Mouse (Mus musculus): ENCODE measurements at regions not wholly inside any gene's neighbourhood (a gene's known extent, or its start where the extent isn't known, plus 50 kb on each side); places are given as distances from the start of the nearest gene placed in this dataset.
A peak's percentile ranks its signal among the peaks of the same experiment; 100 is the strongest.

GRCm38 (mm10) chr2:45774416-45774815, 657.2 kb upstream of the Zeb2 start:
- DNase-seq (ENCODE audit: low spot score in 2 of 2), result no peak

DNA sequence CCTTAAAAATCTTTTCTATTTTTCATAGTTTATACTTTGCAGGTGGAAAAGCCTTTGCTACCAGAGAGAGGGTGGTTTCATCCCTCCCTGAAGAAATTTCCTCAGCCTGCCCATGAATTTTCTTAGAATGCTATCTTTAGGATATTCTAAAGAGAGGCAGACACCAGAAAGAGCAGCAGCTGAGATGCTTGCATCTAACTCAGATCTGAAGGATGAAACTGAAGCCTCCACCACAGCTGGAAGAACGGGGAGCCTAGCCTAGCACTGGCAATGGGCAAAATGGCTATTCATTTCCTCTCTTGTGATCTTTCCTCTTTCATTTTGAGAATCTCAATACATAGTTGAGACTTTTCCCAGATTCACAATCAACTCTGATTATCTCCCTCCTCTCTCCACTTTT, 640.0 kb upstream of the Zeb2 start:
- DNase-seq (ENCODE audit: low spot score in 2 of 2), result no peak

DNA sequence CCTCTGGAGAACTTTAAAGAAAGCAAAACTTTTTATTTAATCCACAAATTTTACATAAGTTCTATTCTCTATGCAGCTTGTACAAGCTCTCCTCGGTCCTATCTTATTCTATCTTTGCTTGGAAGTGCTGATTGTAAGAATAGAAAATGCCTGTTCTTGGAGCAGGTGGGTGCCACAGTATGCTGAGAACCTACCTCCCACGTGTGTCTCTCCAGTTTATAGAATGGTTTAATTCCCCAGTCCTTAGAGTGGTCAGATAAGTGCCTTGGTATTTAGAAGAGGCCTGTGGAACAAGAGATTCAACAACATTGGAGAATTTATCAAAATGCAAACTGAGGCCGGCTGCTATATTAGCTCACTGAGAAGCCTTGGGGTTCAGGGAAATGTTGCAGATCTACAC, 639.2 kb upstream of the Zeb2 start:
- DNase-seq (ENCODE audit: low spot score in 2 of 2), result no peak

DNA sequence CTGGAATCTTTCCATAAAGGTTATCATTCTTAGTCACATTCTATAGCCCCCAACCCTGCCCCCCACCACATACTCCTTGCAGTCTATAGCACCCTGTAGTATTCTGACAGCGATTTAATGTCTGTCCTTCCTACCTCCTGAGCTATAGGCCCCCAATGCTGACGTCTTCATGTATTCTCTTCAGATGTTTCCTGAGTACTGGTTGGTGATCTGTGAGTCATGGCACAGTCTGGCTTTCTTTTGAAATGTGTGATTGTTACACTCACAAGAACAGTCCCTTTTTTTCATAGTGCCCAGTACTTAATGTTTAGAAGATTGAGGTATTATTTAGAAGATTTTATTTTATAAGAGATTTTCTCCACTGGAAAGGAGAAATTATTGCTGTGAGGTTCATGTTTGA, 634.6 kb upstream of the Zeb2 start:
- no peak for DNase-seq (ENCODE audit: low spot score in 2 of 2)

GRCm38 (mm10) chr2:45749379-45749778, 632.2 kb upstream of the Zeb2 start:
- DNase-seq (ENCODE audit: low spot score in 2 of 2), result no peak

- DNase-seq (ENCODE audit: low spot score in 2 of 2), result peak; percentile 8 to 30
These were observed 630.4 kb upstream of the Zeb2 start for GRCm38 (mm10) chr2:45747263-45748236.

DNA sequence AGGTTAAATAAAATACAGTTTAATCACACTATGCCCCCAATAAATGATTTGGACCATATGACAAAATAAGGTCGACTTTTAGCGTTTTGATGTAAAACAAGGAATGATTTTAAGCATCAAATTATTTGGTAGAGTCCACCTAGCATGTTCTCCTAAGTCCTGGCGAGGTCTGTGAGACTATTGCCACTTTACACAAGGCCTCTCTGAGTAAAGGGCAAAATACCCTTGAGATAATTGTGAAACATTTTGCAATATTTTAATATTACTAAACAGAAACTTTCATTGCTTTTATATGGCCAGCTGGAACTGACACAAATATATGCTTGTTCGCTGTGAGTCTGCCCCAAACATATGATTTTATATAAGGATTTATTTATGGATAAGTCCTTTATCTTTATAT, 629.4 kb upstream of the Zeb2 start:
- DNase-seq (ENCODE audit: low spot score in 2 of 2), result no peak

DNA sequence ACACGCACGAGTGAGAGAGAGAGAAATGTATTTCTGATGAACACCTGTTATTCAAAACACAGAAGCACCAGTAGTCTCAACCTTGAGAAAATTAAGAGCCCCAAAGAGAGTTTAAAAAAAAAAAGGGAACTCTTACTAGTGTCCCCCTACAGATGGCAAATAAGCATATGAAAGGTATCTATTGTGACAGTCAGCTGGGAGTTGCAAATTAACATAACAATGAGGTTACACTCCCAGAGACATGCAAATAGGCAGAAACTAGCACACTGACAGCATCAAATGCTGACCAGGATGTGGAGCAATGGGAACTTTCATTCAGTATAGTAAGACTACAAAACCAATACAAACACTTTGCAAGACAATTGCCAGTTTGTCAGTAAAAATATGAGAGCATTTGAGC, 619.1 kb upstream of the Zeb2 start:
- DNase-seq (ENCODE audit: low spot score in 2 of 2), result no peak

DNA sequence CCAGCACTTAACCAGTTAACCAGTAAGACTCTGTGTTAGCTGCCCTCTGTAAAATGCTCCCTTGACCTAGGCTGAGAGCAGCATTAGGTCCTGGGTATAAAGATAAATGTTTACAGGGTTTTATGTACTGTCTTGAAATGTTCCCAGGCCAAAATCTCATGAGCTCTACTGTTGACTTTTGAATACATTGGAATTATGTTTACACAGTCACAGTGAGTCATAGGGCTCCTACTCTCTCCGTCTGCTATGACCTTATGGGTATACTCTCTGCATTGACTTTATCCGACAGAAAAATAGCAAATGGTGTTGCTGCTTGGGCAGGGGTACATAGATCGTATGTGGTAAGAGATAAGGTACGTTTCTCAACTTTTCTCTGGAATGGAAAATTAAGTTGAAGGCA, 596.8 kb upstream of the Zeb2 start:
- no peak for DNase-seq (ENCODE audit: low spot score in 2 of 2)

DNA sequence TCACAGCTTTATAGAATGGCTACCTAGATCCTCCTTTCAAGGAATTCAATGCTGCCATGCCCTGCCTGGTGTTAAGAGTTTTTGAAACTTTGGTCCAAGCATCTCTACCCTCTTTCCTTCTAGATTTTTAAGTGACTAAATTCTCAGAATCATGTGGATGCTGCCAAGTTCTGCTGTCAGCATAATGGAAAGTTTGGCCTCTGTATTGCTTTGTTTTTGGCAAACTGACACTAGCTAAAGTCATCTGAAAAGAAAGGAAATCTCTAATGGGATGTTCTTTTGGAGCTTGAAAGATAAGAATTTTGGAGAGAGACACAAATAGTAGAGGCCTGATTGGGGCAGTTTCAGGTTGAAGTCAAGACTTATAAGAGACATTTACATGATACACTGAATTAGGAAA, 589.8 kb upstream of the Zeb2 start:
- DNase-seq (ENCODE audit: low spot score in 2 of 2), result no peak

DNA sequence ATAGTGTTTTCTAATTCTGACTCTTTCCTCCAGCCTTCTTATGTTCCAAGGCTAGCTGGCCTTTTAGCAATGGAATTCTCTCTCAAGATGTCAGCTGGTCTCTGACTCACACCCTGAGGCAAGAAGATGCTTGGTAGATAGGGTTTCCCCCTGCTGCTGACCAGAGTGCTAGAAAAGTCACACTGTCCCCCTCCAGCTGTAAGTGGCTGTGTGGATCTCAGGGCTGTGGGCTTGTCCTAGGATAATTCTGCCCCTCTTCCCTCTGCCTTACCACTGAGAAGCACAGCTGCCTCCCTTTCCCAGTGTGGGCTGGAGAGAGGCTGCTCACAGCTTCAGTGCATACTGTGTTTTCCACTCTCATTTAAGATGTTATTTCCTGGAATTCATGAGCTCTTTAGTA, 585.3 kb upstream of the Zeb2 start:
- DNase-seq (ENCODE audit: low spot score in 2 of 2), result no peak

GRCm38 (mm10) chr2:45700578-45700977, 583.4 kb upstream of the Zeb2 start:
- no peak for DNase-seq (ENCODE audit: low spot score in 2 of 2)

GRCm38 (mm10) chr2:45693291-45694020, 576.3 kb upstream of the Zeb2 start:
- DNase-seq (ENCODE audit: low spot score in 2 of 2), result peak in 1 of 2 experiments; percentile 4

DNA sequence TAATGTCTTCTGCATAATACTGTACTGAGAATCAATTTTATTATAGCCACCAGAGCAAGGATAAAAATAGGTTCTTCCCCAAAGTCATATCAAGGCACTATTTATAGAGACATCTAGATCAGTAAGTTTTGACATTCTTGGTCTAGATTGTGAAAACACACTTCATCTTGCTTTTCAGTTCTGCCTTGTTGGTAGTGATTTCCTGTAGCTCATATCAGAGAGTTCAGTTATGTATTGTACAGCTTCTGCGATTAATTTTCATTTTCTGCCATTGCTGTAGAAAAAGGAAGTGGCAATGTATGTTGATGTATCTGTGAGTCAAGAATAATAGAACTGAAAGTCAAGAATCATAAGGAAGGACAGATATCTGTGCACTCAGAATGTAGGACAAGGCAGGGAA, 575.6 kb upstream of the Zeb2 start:
- DNase-seq (ENCODE audit: low spot score in 2 of 2), result no peak

- DNase-seq (ENCODE audit: low spot score in 2 of 2), result no peak
These were observed 571.8 kb upstream of the Zeb2 start for GRCm38 (mm10) chr2:45688996-45689395.

DNA sequence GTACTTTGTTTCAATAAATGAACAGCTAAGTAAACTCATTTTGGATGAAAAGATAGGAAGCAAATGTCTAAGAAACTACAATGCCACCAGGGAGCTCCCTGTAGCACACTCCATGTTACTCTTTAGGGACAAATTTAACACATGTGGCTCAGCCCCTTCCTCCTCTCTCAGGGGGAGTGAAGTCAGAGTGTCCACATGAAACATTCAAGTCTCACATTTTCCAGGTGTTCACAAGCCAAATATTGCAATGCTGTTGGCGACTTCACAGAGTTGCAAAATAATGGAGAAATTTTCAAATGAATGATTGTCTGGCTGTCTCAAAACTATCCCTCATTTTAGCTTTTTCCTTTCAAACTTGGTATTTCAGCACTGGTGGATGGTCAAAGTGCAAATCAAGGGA, 564.1 kb upstream of the Zeb2 start:
- DNase-seq (ENCODE audit: low spot score in 2 of 2), result peak in 1 of 2 experiments; percentile 21

DNA sequence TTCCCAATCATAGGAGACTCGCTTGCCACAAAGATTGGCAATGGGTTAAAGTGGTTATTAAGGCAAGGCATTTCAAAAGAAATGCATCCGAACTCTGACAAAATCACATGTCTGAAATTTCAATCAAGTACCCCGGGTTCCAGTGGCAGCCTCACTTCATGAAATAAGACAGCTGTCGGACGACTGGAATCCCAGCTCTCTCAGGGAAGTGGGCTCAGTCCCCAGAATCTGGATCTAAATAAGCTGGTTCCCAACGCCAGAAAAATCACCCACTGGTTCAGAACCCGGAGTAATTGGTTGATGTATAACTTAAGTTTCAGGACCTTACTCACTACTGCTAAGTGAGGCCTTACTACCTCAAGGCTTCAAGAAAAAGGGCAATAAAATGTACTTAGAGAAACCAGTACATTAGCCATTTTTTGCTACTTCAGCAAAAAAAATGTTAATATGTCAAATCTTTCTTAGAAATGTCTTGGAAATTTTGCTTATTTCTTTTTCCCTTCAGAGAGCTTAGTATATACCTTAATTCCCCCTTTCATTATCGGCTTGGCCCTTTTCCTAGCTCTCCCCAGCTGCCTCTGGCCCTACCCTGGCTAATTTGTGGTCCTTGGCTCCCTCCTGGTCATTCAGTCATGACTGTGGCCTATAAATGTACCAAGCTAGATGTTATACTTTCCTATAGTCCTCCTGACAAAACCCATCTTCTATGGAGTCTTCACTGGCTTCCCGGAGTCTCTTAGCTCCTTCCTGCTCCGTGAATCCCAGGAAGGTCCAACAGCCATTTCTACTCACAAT, 562.1 kb upstream of the Zeb2 start:
- DNase-seq (ENCODE audit: low spot score in 2 of 2), result no peak

DNA sequence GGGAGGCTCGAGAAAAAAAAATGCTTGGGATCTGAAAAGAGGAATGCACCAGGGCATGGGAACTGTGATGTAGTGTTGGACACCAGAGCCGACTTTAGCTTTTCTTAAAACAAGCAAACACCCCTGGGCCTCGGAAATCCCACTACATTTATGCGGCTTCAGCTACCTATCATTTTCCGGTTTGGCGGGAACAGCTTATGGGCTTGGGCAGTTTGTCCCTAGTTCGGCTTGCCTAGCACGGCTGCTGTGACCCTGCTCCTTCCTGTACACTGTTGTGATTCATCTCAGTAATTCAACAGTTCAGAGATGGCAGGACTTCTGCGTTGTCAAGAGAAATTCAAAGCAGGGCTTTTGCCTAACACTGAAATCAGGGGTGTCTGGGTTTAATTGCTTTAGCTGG, 561.5 kb upstream of the Zeb2 start:
- no peak for DNase-seq (ENCODE audit: low spot score in 2 of 2)

GRCm38 (mm10) chr2:45675776-45676175, 558.6 kb upstream of the Zeb2 start:
- DNase-seq (ENCODE audit: low spot score in 2 of 2), result no peak

GRCm38 (mm10) chr2:45656011-45656410, 538.8 kb upstream of the Zeb2 start:
- DNase-seq (ENCODE audit: low spot score in 2 of 2), result no peak

GRCm38 (mm10) chr2:45654693-45655092, 537.5 kb upstream of the Zeb2 start:
- DNase-seq (ENCODE audit: low spot score in 2 of 2), result no peak

- DNase-seq (ENCODE audit: low spot score in 2 of 2), result no peak
These were observed 535.8 kb upstream of the Zeb2 start for GRCm38 (mm10) chr2:45652977-45653376.
